Mouse (Mus musculus): ENCODE data around the gene Ndufs2. TPM values are rescaled to one million over a fixed set of nuclear protein-coding genes. Genes with fewer than 3 reads are reported as not detected.
A peak's percentile ranks its signal among the peaks of the same experiment; 100 is the strongest.

The Ndufs2 gene
- polyA plus RNA-seq, 1 experiment from 2014 or later, result 210 TPM

DNA sequence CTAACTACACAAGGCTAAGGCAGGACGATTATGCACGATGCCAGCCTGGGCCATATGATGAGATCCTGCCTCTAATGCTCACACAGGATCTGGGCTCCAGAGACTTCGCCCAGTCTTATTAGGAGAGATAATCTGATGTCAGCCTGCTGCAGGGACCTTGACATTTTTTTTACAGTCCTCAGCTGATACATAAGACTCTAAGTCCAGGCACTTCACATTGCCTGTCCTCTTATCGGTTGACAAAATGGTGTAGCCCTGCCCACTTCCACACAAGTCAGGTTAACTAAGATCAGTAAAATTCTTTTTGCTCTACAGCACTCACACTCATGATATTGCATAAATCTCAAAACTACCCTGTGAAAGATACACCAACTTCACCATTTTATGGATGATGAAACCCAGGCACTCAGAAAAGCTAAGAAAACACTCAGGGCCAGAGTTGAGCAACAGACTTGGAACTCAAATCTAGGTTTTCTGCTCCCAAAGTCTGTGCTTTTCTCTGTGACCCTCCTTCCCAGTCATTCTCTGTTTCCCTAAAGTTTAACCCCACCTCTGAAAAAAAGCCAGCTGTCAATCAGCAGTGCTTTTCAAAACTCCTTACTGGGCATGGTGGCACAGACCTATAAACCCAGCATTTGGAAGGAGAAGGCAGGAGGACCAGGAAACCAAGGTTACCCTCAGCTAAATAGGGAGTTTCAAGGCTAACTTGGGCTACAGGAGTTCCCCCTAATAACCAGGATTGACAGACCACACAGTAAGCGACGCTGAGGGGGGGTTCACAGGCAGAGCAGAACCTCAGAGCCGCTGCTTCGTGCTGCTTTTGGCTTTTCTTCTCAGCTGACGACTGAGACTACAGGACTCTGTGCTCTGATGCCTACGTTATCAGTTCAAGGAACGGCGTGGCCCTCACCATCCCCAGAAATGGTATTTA is 18.1 kb downstream of the Ndufs2 start:
- Histone ChIP-seq H3K9ac (ENCODE audit: low read length) (no peak overlapping the region), H3K4me1 (replicated peaks; ENCODE audit: control insufficient read depth, insufficient read depth) (no peaks in the 10 kb centered on the region), H3K4me2 (replicated peaks; ENCODE audit: low read depth) (no peak overlapping the region), H3K27me3 (ENCODE audit: control insufficient read depth, insufficient read depth, low read length) (no peaks in the 10 kb centered on the region), H3K9me3 (ENCODE audit: control insufficient read depth, low read length) (no peaks in the 10 kb centered on the region), H3K27ac (replicated peaks) (0 out of 2 replicates have a peak overlapping the region, but pooled peaks have one; percentile 5), H3K4me3 (ENCODE audit: low read depth, low read length) (no peak overlapping the region), H3K36me3 (ENCODE audit: control insufficient read depth, insufficient read depth, low read length) (peaks cover 29% of the 10 kb centered on the region)
- TF ChIP-seq EP300 (optimal IDR thresholded peaks at IDR 0.05) (no peak), CTCF (IDR thresholded peaks at IDR 0.05; ENCODE audit: low read depth) (no peak)
- 85% methylated on average over 12 of the region's 12 CpGs for WGBS
- DNase-seq (ENCODE audit: low spot score) (no peak), ATAC-seq (ENCODE audit: low FRiP score, low TSS enrichment) (no peak)

DNA sequence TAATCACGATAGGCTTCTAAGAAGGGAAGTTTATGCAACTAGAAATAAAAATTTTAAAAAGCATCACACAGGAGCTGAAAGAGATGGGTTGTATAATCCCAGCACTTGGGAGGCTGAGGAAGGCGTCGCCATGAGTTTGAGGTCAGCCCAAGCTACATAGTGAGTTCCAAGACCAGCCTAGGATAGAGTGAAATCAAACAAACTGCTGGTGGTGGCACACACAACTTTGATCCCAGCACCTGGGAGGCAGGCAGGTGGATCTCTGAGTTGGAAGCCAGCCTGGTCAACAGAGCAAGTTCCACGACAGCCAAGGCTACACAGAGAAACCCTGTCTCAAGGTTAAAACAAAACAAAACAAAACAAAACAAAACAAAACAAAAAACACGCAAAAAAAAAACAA is 18.8 kb downstream of the Ndufs2 start:
- no peak for TF ChIP-seq EP300 (optimal IDR thresholded peaks at IDR 0.05)
- no peak for TF ChIP-seq CTCF (IDR thresholded peaks at IDR 0.05; ENCODE audit: low read depth)
- Histone ChIP-seq H3K9ac (ENCODE audit: low read length) (no peak overlapping the region), H3K4me3 (ENCODE audit: low read depth, low read length) (no peak overlapping the region), H3K27ac (replicated peaks) (no peak overlapping the region), H3K4me2 (replicated peaks; ENCODE audit: low read depth) (no peak overlapping the region), H3K9me3 (ENCODE audit: control insufficient read depth, low read length) (no peaks in the 10 kb centered on the region), H3K27me3 (ENCODE audit: control insufficient read depth, insufficient read depth, low read length) (no peaks in the 10 kb centered on the region), H3K4me1 (replicated peaks; ENCODE audit: control insufficient read depth, insufficient read depth) (no peaks in the 10 kb centered on the region), H3K36me3 (ENCODE audit: control insufficient read depth, insufficient read depth, low read length) (peaks cover 25% of the 10 kb centered on the region)
- DNase-seq (ENCODE audit: low spot score) (no peak), ATAC-seq (ENCODE audit: low FRiP score, low TSS enrichment) (no peak)
- 85% methylated on average over 5 of the region's 5 CpGs for WGBS

DNA sequence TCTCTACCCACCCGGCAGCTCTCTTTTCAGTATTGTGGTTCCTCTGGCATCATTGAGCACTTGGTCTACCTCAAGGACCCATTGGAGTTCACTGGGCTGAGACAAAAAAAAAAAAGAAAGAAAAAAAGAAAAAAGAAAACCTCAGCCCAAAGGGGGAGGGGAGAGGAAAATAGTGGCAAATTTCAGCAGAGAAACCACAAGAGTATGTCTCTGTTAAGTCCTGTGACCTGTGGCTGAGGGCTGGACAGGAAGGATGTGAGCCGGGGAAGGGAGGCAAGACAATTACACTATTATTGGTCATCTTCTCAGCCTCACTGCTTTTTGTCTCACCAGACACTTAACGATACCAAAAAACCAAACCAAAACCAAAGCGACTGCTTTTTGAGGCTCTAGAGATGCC is 19.3 kb downstream of the Ndufs2 start:
- DNase-seq (ENCODE audit: low spot score) (no peak), ATAC-seq (ENCODE audit: low FRiP score, low TSS enrichment) (no peak)
- H3K9ac ChIP-seq (ENCODE audit: low read length), result no peak overlapping the region
- no peaks in the 10 kb centered on the region for H3K4me1 ChIP-seq (replicated peaks; ENCODE audit: control insufficient read depth, insufficient read depth)
- H3K4me2 ChIP-seq (replicated peaks; ENCODE audit: low read depth), result no peak overlapping the region
- H3K4me3 ChIP-seq (ENCODE audit: low read depth, low read length), result no peak overlapping the region
- TF ChIP-seq EP300 (optimal IDR thresholded peaks at IDR 0.05) (no peak), CTCF (IDR thresholded peaks at IDR 0.05; ENCODE audit: low read depth) (no peak)
- WGBS, result 74% methylated on average over 4 of the region's 4 CpGs
- peaks cover 22% of the 10 kb centered on the region for H3K36me3 ChIP-seq (ENCODE audit: control insufficient read depth, insufficient read depth, low read length)
- no peak overlapping the region for H3K27ac ChIP-seq (replicated peaks)
- H3K9me3 ChIP-seq (ENCODE audit: control insufficient read depth, low read length), result no peaks in the 10 kb centered on the region
- no peaks in the 10 kb centered on the region for H3K27me3 ChIP-seq (ENCODE audit: control insufficient read depth, insufficient read depth, low read length)

DNA sequence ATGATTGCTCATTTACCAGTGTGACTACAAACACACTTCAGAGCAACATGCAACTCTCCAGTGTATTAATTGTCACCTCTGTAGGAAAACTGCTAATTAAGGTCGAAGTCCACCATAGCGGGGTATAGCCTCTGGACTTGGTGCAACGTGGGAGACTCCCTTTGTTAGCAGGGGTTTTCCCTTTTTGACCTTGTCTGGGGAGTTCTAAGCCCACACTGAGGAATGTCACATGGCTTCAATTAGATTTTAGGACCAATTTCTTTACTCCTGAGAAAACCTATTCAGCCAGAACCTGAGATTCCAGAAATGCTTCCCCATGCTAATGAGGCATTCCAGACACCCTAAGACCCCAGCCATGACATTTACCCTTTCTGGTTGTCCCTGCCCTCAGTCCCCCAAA is 21.0 kb downstream of the Ndufs2 start:
- ATAC-seq (ENCODE audit: low FRiP score, low TSS enrichment), result no peak
- DNase-seq (ENCODE audit: low spot score), result no peak
- TF ChIP-seq CTCF (IDR thresholded peaks at IDR 0.05; ENCODE audit: low read depth) (no peak), EP300 (optimal IDR thresholded peaks at IDR 0.05) (no peak)

DNA sequence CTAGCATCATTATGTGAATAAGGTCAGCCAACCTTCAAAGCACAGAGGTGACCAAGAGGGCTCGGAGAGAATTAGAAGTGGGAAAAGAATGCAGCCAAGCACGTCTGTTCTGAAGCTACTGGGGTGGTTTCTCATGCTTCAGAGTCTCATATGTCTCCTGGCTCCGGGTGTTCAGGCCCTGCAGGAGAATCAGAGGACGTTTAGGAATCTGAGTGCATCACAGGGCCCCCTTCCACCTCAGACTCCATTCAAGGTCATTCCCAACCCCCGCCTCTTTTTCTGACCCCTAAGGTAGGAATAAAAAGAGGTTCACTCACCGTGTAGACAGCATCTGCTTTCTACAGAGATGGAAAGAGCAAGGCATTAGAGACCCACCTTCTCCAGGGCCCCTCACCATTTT is 21.4 kb downstream of the Ndufs2 start:
- no peaks in the 10 kb centered on the region for H3K4me1 ChIP-seq (replicated peaks; ENCODE audit: control insufficient read depth, insufficient read depth)
- ATAC-seq (ENCODE audit: low FRiP score, low TSS enrichment) (no peak), DNase-seq (ENCODE audit: low spot score) (no peak)
- no peaks in the 10 kb centered on the region for H3K9me3 ChIP-seq (ENCODE audit: control insufficient read depth, low read length)
- no peak for TF ChIP-seq EP300 (optimal IDR thresholded peaks at IDR 0.05)
- TF ChIP-seq CTCF (IDR thresholded peaks at IDR 0.05; ENCODE audit: low read depth), result no peak
- WGBS, result 57% methylated on average over 6 of the region's 6 CpGs
- H3K36me3 ChIP-seq (ENCODE audit: control insufficient read depth, insufficient read depth, low read length), result peaks cover 7% of the 10 kb centered on the region; the same call in 1 of the 2 replicates
- H3K27me3 ChIP-seq (ENCODE audit: control insufficient read depth, insufficient read depth, low read length), result no peaks in the 10 kb centered on the region
- H3K27ac ChIP-seq (replicated peaks), result no peak overlapping the region
- H3K9ac ChIP-seq (ENCODE audit: low read length), result no peak overlapping the region
- no peak overlapping the region for H3K4me2 ChIP-seq (replicated peaks; ENCODE audit: low read depth)
- no peak overlapping the region for H3K4me3 ChIP-seq (ENCODE audit: low read depth, low read length)

More for the DNA sequence above, 21.0 kb downstream of the Ndufs2 start:
- Histone ChIP-seq H3K9me3 (ENCODE audit: control insufficient read depth, low read length) (no peaks in the 10 kb centered on the region), H3K4me2 (replicated peaks; ENCODE audit: low read depth) (no peak overlapping the region), H3K4me3 (ENCODE audit: low read depth, low read length) (no peak overlapping the region), H3K27me3 (ENCODE audit: control insufficient read depth, insufficient read depth, low read length) (no peaks in the 10 kb centered on the region), H3K27ac (replicated peaks) (no peak overlapping the region), H3K4me1 (replicated peaks; ENCODE audit: control insufficient read depth, insufficient read depth) (no peaks in the 10 kb centered on the region), H3K36me3 (ENCODE audit: control insufficient read depth, insufficient read depth, low read length) (peaks cover 10% of the 10 kb centered on the region), H3K9ac (ENCODE audit: low read length) (no peak overlapping the region)
- 80% methylated on average over 3 of the region's 3 CpGs for WGBS

DNA sequence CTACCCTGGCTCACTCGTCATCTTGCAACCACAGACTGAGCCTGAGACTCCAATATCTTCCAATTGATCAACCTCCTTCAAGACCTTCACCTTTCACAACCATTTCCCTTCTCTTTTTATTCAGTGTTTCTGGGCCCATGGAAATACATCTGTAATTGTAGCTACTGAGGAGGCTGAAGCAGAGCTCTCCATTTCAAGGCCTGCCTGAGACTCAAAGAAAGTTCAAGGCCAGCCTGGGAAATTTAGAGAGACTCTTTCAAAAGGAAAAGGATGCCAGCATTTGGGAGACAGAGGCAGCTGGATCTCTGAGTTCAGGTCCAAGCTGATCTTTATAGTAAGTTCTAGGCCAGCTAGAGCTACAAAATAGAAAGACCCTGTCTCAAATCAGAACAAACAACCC is 23.3 kb downstream of the Ndufs2 start:
- ATAC-seq (ENCODE audit: low FRiP score, low TSS enrichment) (no peak), DNase-seq (ENCODE audit: low spot score) (no peak)
- no peak overlapping the region for H3K4me2 ChIP-seq (replicated peaks; ENCODE audit: low read depth)
- WGBS, result 93% methylated on average over 1 of the region's 1 CpGs
- H3K27me3 ChIP-seq (ENCODE audit: control insufficient read depth, insufficient read depth, low read length), result no peaks in the 10 kb centered on the region
- H3K36me3 ChIP-seq (ENCODE audit: control insufficient read depth, insufficient read depth, low read length), result no peaks in the 10 kb centered on the region
- no peak overlapping the region for H3K9ac ChIP-seq (ENCODE audit: low read length)
- H3K9me3 ChIP-seq (ENCODE audit: control insufficient read depth, low read length), result no peaks in the 10 kb centered on the region
- TF ChIP-seq EP300 (optimal IDR thresholded peaks at IDR 0.05) (no peak), CTCF (IDR thresholded peaks at IDR 0.05; ENCODE audit: low read depth) (no peak)
- no peak overlapping the region for H3K27ac ChIP-seq (replicated peaks)
- H3K4me3 ChIP-seq (ENCODE audit: low read depth, low read length), result no peak overlapping the region
- H3K4me1 ChIP-seq (replicated peaks; ENCODE audit: control insufficient read depth, insufficient read depth), result no peaks in the 10 kb centered on the region

All from stomach, postnatal 0 days (tissue).